Mouse (Mus musculus): ENCODE measurements around the gene Gimap8. TPM values are rescaled to one million over a fixed set of nuclear protein-coding genes. Genes with fewer than 3 reads are reported as not detected.
"Not testable (repeated sequence)": the region's sequence is repeated elsewhere in the genome, so short reads cannot be mapped to it uniquely, and the experiment has no call there.

Gene Gimap8
- 1 to 10 TPM; 4.9 to 8.8 (median 5.8) TPM for total RNA-seq (2022)

DNA sequence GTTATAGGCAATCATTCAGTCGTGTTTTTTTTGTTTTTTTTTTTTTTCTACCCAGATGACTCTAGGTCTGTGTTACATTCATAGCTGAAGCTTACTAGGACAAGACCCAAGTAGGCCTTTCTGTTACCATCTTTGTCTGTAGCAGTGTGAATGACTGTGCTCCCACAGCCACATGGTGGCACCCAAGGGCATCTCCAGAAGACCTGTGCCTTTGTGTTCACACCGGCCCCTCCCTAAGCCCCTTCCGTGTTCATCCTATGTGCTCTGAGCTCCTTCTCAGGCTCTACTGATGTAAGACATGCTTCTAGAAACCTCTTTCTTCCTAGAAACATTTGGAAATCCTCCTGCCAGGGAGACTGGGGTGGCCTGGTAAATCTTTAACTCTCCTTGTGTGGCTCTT is at the start of gene Gimap8:
Gimap8 (plus strand) TSS at position 240 of the 400 bp plus-strand sequence.
- peak; percentile 69 for DNase-seq (ENCODE audit: low spot score)

GRCm38 (mm10) chr6:48600594-48600993 is 46.4 kb upstream of the Gimap8 start:
- DNase-seq (ENCODE audit: low spot score), result no peak

DNA sequence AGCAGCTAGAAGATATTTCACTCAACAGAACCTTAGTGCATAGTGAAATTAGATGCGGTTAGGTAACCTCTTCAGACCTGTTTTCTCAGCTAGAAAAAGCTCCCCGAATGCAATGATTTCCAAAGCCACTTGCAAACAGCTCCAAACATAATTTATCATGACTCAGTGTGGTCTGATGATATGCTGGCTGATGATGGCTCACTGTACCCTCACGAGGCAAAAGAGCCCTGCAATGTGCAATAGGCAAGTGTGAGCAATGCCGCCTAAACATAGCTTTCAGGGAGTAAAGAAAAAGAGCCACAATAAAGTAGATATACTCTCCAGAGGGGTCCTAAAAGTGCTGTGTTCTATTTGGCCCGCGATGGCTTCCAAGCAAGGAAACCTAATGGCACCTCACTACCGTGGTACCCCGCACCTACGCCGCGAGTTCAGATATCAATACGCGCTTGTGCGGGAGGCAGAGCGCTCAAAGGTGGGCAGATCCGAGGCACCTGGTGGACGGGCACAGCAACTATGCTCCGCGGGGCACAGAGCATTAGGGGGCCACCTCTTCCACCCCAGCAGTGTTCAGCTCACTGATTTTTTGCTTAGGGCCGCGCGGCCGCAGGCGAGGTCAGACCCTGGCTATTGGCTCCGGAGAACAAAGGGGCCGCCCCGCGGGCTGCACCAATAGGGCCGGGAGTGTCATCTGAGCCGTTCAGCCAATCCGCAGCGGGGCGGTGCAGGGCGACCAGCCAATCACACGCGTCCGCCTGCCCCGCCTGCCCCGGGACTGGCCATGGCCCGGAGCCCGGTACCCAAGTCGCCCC is 45.6 kb upstream of the Gimap8 start, which contains the start of gene Zfp775:
Zfp775 (plus strand) TSS at position 793 of the 809 bp plus-strand sequence.
- DNase-seq (ENCODE audit: low spot score), result peak; percentile 96

GRCm38 (mm10) chr6:48602080-48602741 is 44.8 kb upstream of the Gimap8 start:
- no peak for DNase-seq (ENCODE audit: low spot score)

DNA sequence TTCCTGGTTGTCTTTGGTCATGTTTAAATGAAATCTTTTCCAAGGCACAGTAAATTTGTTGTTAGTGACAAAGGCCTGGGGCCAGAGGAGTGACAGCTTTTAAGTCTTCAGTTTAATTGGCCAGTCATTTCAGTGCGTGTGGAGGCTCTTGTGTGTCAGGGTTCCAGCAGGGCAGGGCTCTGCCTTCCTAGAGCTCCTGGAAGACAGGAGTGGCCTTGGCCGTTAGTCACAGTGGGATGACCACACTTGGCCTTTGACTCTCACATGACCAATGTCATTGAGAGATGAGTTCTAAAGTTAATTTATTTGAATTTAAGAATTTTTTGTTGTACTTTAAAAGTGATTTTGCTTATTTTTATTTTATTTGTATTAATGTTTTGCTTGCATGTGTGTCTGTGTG is 38.9 kb upstream of the Gimap8 start:
- DNase-seq (ENCODE audit: low spot score), result no peak

- no peak for DNase-seq (ENCODE audit: low spot score)
Measured at GRCm38 (mm10) chr6:48609512-48609911, 37.5 kb upstream of the Gimap8 start.

GRCm38 (mm10) chr6:48610657-48611056 is 36.4 kb upstream of the Gimap8 start:
- DNase-seq (ENCODE audit: low spot score), result no peak

DNA sequence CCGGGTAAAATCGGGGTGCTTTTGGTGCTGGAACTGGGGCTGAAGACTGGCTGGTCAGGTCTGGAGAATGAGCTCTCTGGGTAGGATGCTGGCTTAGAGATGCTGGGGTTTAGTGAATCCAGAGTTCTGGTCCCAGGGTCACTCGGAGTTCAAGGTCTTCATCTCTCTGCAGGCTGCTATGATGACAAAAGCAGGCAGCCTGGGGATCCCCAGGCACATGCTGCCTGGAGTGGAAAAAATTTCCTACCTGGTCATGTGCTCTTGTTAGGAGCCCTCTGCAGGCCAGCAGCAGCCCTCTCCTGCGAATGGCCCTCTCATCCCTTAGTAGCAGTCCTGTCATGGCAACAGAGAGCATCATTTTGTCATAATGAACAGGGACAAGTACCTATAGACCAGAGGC is 33.6 kb upstream of the Gimap8 start:
- no peak for DNase-seq (ENCODE audit: low spot score)

- DNase-seq (ENCODE audit: low spot score), result no peak
Measured at GRCm38 (mm10) chr6:48614756-48615155, 32.3 kb upstream of the Gimap8 start.

DNA sequence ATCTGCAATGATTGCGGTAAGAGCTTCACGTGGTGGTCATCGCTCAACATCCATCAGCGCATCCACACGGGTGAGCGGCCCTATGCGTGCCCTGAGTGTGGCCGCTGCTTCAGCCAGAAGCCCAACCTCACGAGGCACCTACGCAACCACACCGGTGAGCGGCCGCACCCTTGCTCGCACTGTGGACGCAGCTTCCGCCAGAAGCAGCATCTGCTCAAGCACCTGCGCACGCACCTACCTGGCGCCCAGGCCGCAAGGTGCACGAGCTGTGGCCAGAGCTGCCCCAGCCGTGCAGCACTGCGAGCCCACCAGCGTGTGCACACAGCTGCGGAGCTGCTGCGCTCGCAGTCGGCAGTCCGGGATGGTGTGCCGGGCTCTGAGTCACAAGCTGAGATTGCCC is 27.0 kb upstream of the Gimap8 start:
- DNase-seq (ENCODE audit: low spot score), result no peak

GRCm38 (mm10) chr6:48622186-48622843 is 24.7 kb upstream of the Gimap8 start:
- not testable (repeated sequence) for DNase-seq (ENCODE audit: low spot score)

DNA sequence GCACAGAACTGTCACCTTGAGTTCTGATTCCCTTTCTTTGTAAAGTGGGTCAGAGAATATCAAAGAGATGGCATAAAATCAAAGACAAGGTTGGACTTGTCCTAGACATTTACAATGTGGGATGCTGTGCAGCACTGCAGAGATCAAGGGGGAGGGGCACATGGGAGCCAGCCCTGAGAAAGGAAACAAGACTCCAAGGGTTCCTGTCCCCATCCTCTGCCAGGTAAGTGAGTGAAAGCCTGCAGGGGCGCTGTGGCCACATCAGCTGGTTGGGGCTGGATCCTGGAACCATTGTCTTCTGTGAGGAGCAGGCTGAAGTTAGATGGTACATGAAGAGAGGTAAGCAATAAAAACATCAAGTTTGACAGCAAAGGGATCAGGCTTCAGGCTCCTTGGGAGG is 23.6 kb upstream of the Gimap8 start:
- no peak for DNase-seq (ENCODE audit: low spot score)

GRCm38 (mm10) chr6:48626464-48626863 is 20.6 kb upstream of the Gimap8 start, which contains the start of gene AI854703:
Gene AI854703, plus strand, starts transcription at chr6:48626764.
- DNase-seq (ENCODE audit: low spot score), result no peak

DNA sequence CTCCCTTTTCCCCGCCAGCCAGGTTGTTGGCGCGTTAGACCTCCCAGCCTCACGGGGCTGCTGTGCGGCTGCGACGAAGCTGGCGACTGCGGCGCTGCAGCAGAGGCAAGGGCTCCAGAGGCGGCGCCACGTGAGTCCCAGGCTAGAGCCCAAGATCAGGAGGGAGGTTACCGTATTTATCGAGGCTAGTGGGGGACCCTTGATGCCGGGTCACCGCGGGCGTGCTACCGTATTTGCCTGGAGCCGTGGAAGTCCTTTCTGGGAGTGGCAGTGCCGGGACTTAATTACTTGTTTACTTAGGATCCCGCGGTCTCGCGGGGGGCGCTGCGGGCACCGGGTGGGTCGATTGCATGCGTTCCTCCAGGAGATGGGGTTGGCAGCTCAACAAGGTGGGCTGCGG is 20.1 kb upstream of the Gimap8 start:
- DNase-seq (ENCODE audit: low spot score), result peak; percentile 29

DNA sequence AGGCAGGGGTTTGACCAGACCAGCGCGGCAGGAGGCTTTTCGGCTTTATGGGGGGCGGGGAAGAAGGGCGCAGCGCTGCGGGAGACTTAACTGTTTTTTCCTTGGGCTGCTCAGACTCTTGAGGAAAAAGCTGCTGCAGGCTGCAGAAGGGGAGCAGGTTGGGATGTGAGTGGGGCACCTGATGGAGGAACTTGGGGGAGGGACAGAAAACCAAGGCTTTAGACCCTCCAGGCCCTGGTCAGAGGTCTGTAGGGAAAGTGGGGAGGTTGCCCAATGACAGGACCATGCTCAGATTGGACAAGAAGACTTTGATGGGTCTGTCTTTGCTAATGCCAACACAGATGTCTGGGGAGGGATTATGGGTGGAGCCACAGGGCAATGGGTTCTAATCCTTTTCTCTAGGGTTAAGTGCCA is 19.5 kb upstream of the Gimap8 start:
- no peak for DNase-seq (ENCODE audit: low spot score)

GRCm38 (mm10) chr6:48628377-48628776 is 18.7 kb upstream of the Gimap8 start:
- DNase-seq (ENCODE audit: low spot score), result no peak

GRCm38 (mm10) chr6:48628808-48629660 is 18.0 kb upstream of the Gimap8 start:
- DNase-seq (ENCODE audit: low spot score), result no peak

DNA sequence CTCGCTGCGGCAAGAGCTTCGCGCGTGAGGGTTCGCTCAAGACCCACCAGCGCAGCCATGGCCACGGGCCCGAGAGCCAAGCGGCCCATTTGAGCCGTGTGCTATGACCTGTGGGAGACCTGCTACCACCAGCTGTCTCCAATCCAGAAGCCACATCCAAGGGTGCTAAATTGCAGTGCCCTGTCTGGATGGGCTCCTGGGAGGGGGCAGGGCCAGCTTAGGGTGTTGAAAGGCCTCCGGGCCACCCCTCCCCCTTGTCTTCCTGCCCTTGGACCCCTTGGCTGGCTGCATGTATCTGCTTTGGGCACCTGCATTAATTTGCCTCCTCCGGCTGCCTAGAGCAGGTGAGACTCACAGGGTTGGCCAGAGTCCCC is 17.4 kb upstream of the Gimap8 start:
- no peak for DNase-seq (ENCODE audit: low spot score)

DNA sequence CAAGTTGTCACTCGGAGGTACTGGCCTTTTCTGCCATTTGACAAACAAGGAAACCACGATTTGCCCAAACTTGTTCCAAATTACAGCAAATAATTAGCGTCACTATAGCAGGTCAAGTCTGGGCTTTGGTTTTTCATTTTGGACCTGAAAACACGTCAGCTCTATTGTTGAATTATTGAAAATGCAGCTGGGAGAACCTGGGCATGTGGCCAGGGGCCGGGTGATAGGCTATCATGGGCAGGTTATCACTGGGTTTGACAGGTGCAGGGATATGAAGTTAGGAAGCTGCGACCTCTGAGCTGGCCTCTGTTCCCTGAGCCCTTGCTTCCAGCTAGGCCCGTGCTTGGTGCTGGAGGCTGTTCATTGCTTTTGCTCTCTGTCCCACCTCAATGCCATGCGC is 16.2 kb upstream of the Gimap8 start:
- no peak for DNase-seq (ENCODE audit: low spot score)

DNA sequence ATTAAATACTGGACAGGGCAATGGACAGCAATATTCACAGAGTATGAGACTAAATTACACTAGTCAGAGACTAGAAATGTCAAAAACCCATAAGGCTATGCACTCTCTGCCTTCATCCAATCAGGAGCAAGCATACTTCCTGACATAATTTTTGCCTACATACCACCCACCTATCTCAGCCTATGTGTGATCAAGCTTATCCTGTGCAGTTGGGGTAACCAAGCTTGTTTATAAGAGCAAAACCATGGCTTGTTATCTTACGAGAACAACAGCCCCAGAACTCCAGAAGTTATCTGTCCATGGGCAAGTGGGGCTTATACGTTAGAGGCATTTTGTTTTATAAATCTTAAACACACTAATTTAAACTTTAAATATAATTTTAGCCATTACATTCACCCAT is 11.9 kb upstream of the Gimap8 start:
- no peak for DNase-seq (ENCODE audit: low spot score)

- peak; percentile 26 for DNase-seq (ENCODE audit: low spot score)
Measured at GRCm38 (mm10) chr6:48636515-48636914, 10.5 kb upstream of the Gimap8 start.

Measured in heart, adult 8-10 months (tissue).